Mouse (Mus musculus) intestine, postnatal 0 days (tissue): Measurements from ENCODE around the gene Dock9. TPM values are rescaled to one million over a fixed set of nuclear protein-coding genes. Genes with fewer than 3 reads are reported as not detected.
A peak's percentile ranks its signal among the peaks of the same experiment; 100 is the strongest.

ENCODE experiments used
- ATAC-seq: fragments of 200-750 bp; cut with Nextera tagmentation; 2 replicates; pipeline ENCODE4 v1.8.0; 2017; ENCODE audit warnings: mild to moderate bottlenecking, moderate TSS enrichment, moderate library complexity
- H3K27ac ChIP-seq: fragments of 300-500 bp; sonication (generic); 2 replicates; pipeline ENCODE4 v1.5.1; 2014; ENCODE audit warnings: mild to moderate bottlenecking, low read depth, low read length, moderate library complexity
- H3K27me3 ChIP-seq: fragments of 300-500 bp; sonication (generic); replicated peaks from 2 replicates; pipeline ENCODE4 v1.6.1; 2014; ENCODE audit warnings: low read length, mixed read lengths; ENCODE audit not compliant: control insufficient read depth, insufficient read depth
- H3K36me3 ChIP-seq: fragments of 300-500 bp; sonication (generic); 2 replicates; pipeline ENCODE4 v1.6.1; 2014; ENCODE audit warnings: mild to moderate bottlenecking, moderate library complexity; ENCODE audit not compliant: control insufficient read depth, insufficient read depth
- H3K4me1 ChIP-seq: fragments of 300-500 bp; sonication (generic); replicated peaks from 2 replicates; pipeline ENCODE4 v1.6.1; 2014; ENCODE audit warnings: antibody characterized with exemption, low read length, mixed read lengths; ENCODE audit not compliant: control insufficient read depth, insufficient read depth
- H3K4me2 ChIP-seq: fragments of 300-500 bp; sonication (generic); replicated peaks from 2 replicates; pipeline ENCODE4 v1.6.1; 2014; ENCODE audit warnings: low read depth, mild to moderate bottlenecking, moderate library complexity
- H3K4me3 ChIP-seq: fragments of 300-500 bp; sonication (generic); 2 replicates; pipeline ENCODE4 v1.5.1; 2014; ENCODE audit warnings: low read depth, low read length
- H3K9ac ChIP-seq: fragments of 300-500 bp; sonication (generic); 2 replicates; pipeline ENCODE4 v1.6.1; 2014; ENCODE audit warnings: mild to moderate bottlenecking, low read depth, low read length
- H3K9me3 ChIP-seq: fragments of 300-500 bp; sonication (generic); 2 replicates; pipeline ENCODE4 v1.6.1; 2016; ENCODE audit warnings: mixed run types; ENCODE audit not compliant: control insufficient read depth
- CTCF ChIP-seq: sonication (generic); IDR thresholded peaks from 2 replicates; pipeline ENCODE4 v1.5.1; 2016; ENCODE audit warnings: low read depth, mild to moderate bottlenecking, control low read depth, antibody characterized with exemption, moderate library complexity
- WGBS: fragments of 180-500 bp; shearing (Covaris S2); extraction: QIAGEN DNeasy Blood & Tissue Kit; methylation state at CpG from one replicate; pipeline ENCODE4 v1.1.7; 2014; 5-methylcytosine and 5-hydroxymethylcytosine counted together
- polyA plus RNA-seq: library from polyadenylated mRNA; unstranded; fragments of >200 nt; fragmentation: Nextera tagmentation; extraction: Ambion mirVana; gene quantifications from 2 replicates; pipeline ENCODE4 v1.2.1, GENCODE M21; 2015

Gene Dock9
- polyA plus RNA-seq, 1 experiment from 2014 or later = 6.2 TPM

GRCm38 (mm10) chr14:121734217-121734616, 63.4 kb downstream of the Dock9 start:
- Histone ChIP-seq H3K36me3 (no peaks in the 10 kb centered on the region), H3K4me3 (no peak overlapping the region), H3K27me3 (no peaks in the 10 kb centered on the region), H3K9me3 (no peaks in the 10 kb centered on the region), H3K27ac (no peak overlapping the region), H3K4me2 (no peak overlapping the region), H3K9ac (no peak overlapping the region), H3K4me1 (no peaks in the 10 kb centered on the region)
- ATAC-seq = no peak
- WGBS = 70% methylated on average over 7 of the region's 7 CpGs
- no peak for TF ChIP-seq CTCF

- no peaks in the 10 kb centered on the region for H3K36me3 ChIP-seq
- H3K27me3 ChIP-seq = no peaks in the 10 kb centered on the region
- WGBS = 90% methylated on average over 12 of the region's 12 CpGs
- H3K4me3 ChIP-seq = no peak overlapping the region
- no peak overlapping the region for H3K9ac ChIP-seq
- no peaks in the 10 kb centered on the region for H3K9me3 ChIP-seq
- no peak for ATAC-seq
- no peak overlapping the region for H3K27ac ChIP-seq
- H3K4me2 ChIP-seq = no peak overlapping the region
- no peaks in the 10 kb centered on the region for H3K4me1 ChIP-seq
- no peak for TF ChIP-seq CTCF
Measured at GRCm38 (mm10) chr14:121733694-121734093, 63.9 kb downstream of the Dock9 start.

- H3K27me3 ChIP-seq = no peaks in the 10 kb centered on the region
- H3K9me3 ChIP-seq = no peaks in the 10 kb centered on the region
- no peak for TF ChIP-seq CTCF
- H3K4me2 ChIP-seq = peak overlapping the region; percentile 49
- no peak overlapping the region for H3K4me3 ChIP-seq
- 23% methylated on average over 8 of the region's 8 CpGs for WGBS
- no peaks in the 10 kb centered on the region for H3K4me1 ChIP-seq
- H3K9ac ChIP-seq = no peak overlapping the region
- no peaks in the 10 kb centered on the region for H3K36me3 ChIP-seq
- no peak for ATAC-seq
- no peak overlapping the region for H3K27ac ChIP-seq
Measured at GRCm38 (mm10) chr14:121732196-121732595, 65.4 kb downstream of the Dock9 start.

GRCm38 (mm10) chr14:121731688-121732168, 65.9 kb downstream of the Dock9 start:
- H3K4me3 ChIP-seq = no peak overlapping the region

GRCm38 (mm10) chr14:121730966-121731365, 66.7 kb downstream of the Dock9 start:
- no peak overlapping the region for H3K27ac ChIP-seq
- TF ChIP-seq CTCF = no peak
- H3K9ac ChIP-seq = no peak overlapping the region
- ATAC-seq = no peak
- no peaks in the 10 kb centered on the region for H3K4me1 ChIP-seq
- H3K4me2 ChIP-seq = no peak overlapping the region
- H3K27me3 ChIP-seq = no peaks in the 10 kb centered on the region
- H3K9me3 ChIP-seq = no peaks in the 10 kb centered on the region
- no peaks in the 10 kb centered on the region for H3K36me3 ChIP-seq
- no peak overlapping the region for H3K4me3 ChIP-seq
- 48% methylated on average over 3 of the region's 3 CpGs for WGBS

More at GRCm38 (mm10) chr14:121731688-121732168, 65.9 kb downstream of the Dock9 start:
- no peak overlapping the region for H3K27ac ChIP-seq
- peak overlapping the region; percentile 49 for H3K4me2 ChIP-seq
- H3K9ac ChIP-seq = no peak overlapping the region
- ATAC-seq = peak; percentile 81
- 31% methylated on average over 6 of the region's 6 CpGs for WGBS
- H3K4me1 ChIP-seq = no peaks in the 10 kb centered on the region
- H3K9me3 ChIP-seq = no peaks in the 10 kb centered on the region
- no peaks in the 10 kb centered on the region for H3K27me3 ChIP-seq
- H3K36me3 ChIP-seq = no peaks in the 10 kb centered on the region
- no peak for TF ChIP-seq CTCF

- no peaks in the 10 kb centered on the region for H3K27me3 ChIP-seq
- H3K9me3 ChIP-seq = no peaks in the 10 kb centered on the region
- no peaks in the 10 kb centered on the region for H3K36me3 ChIP-seq
- TF ChIP-seq CTCF = no peak
- no peak overlapping the region for H3K27ac ChIP-seq
- 71% methylated on average over 8 of the region's 8 CpGs for WGBS
- no peak overlapping the region for H3K9ac ChIP-seq
- no peaks in the 10 kb centered on the region for H3K4me1 ChIP-seq
- no peak overlapping the region for H3K4me2 ChIP-seq
- ATAC-seq = no peak
- H3K4me3 ChIP-seq = no peak overlapping the region
Measured at GRCm38 (mm10) chr14:121727996-121728395, 69.6 kb downstream of the Dock9 start.

- Histone ChIP-seq H3K4me1 (no peaks in the 10 kb centered on the region), H3K36me3 (no peaks in the 10 kb centered on the region), H3K4me3 (no peak overlapping the region), H3K9ac (no peak overlapping the region), H3K9me3 (no peaks in the 10 kb centered on the region), H3K4me2 (no peak overlapping the region), H3K27me3 (no peaks in the 10 kb centered on the region), H3K27ac (no peak overlapping the region)
- no peak for ATAC-seq
- 74% methylated on average over 8 of the region's 8 CpGs for WGBS
- no peak for TF ChIP-seq CTCF
Measured at GRCm38 (mm10) chr14:121724501-121724900, 73.1 kb downstream of the Dock9 start.
